In the genomic region with DNA sequence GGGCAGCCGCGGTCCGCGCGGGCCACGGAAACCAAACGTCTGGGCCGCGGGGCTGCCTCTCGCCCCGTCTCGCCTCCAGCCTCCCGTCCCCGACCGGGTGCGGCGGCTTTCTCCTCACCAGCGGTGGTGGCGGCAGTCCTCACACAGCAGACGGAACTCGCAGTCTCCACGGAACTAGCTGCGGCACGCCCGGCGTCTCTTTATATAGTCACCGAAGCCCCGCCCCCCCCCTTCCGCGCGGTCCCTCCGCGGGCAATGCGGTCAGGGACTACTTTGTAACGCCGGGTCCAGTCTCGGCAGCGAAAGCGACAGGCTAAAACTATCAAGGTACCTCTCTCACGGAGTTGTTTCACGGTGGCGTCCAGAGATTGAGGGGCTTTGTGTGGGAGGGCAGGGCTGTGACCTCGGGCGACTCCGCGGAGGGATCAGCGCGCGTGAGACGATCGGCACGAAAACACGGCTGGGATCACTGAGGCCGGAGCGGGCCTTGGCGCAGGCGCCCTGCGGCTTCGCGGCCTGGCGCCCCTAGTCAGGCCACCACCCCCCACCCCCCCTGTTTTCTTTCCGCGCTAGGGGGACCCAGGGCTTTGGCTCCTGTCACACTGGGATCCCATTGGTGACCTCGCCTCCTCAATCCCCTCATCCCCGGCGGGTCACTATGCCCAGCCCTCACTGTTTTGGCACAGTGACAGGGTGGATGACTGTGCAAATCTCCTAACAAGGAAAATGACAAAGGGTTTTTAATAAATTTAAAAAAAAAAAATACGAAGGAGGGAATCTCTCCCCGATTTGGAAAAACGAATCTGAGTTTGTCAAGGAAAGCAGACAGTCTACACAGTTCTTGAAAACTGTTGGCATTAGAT, we compare ENCODE assay signal across 8 mouse cellular contexts. TPM values are rescaled to one million over a fixed set of nuclear protein-coding genes. Genes with fewer than 3 reads are reported as not detected.
DNase-seq lines count a peak whose midpoint lies in the region; ATAC-seq and TF ChIP-seq lines count a peak whose summit lies in the region.

A gene (minus strand): TSS at position 624 of the 863 bp plus-strand sequence.

- ATAC-seq in forebrain, embryonic 16.5 days: peak; percentile 26
- ATAC-seq in lung, embryonic 14.5 days (ENCODE audit: insufficient read depth): peak; percentile 59
- peak; percentile 41 for ATAC-seq in neutrophil, adult 5-6 weeks (ENCODE audit: extremely low read depth, insufficient number of reproducible peaks, low FRiP score, poor library complexity, severe bottlenecking)

- H3K4me1 ChIP-seq in forebrain, embryonic 16.5 days (replicated peaks; ENCODE audit: control insufficient read depth, insufficient read depth, low read length): peaks cover 44% of the 10 kb centered on the region
- peaks cover 16% of the 10 kb centered on the region for H3K4me1 ChIP-seq in lung, embryonic 14.5 days (ENCODE audit: insufficient read depth)

- intact Hi-C loops in heart, postnatal 36 days (cut with DNase I): loop anchor here (2.0 kb wide), 1 partner anchor 15 kb away; no protein-coding TSS in a partner anchor

- peak; percentile 80 for DNase-seq in ES-CJ7 (ENCODE audit: low read depth, low spot score)
- peak; percentile 87 for DNase-seq in cerebellum, adult 11-12 months
- peak; percentile 91 to 94 for DNase-seq in heart, postnatal 36 days
- peak; percentile 83 to 86 for DNase-seq in layer of hippocampus, adult 2 months (ENCODE audit: low spot score in 2 of 2)
- DNase-seq in lung, embryonic 14.5 days: peak; percentile 94
- peak; percentile 86 for DNase-seq in testis, postnatal 14 days (ENCODE audit: low spot score)

- peak within 1 kb of the TSS; percentile 74 for H3K9ac ChIP-seq in forebrain, embryonic 16.5 days (replicated peaks; ENCODE audit: low read depth, low read length)
- peak within 1 kb of the TSS; percentile 99 for H3K9ac ChIP-seq in lung, embryonic 14.5 days

- peak within 1 kb of the TSS; percentile 94 for H3K4me3 ChIP-seq in forebrain, embryonic 16.5 days (replicated peaks; ENCODE audit: low read length)
- peak within 1 kb of the TSS; percentile 100 for H3K4me3 ChIP-seq in layer of hippocampus, adult 2 months
- H3K4me3 ChIP-seq in lung, embryonic 14.5 days (ENCODE audit: low read depth, low read length): peak within 1 kb of the TSS; percentile 100

- peaks cover 7% of the 10 kb centered on the region; the same call in 1 of the 2 replicates for H3K36me3 ChIP-seq in forebrain, embryonic 16.5 days (ENCODE audit: control insufficient read depth, insufficient read depth)
- H3K36me3 ChIP-seq in lung, embryonic 14.5 days (ENCODE audit: insufficient read depth): peaks cover 21% of the 10 kb centered on the region

- H3K4me2 ChIP-seq in forebrain, embryonic 16.5 days (ENCODE audit: low read length): peak within 1 kb of the TSS; percentile 85
- H3K4me2 ChIP-seq in lung, embryonic 14.5 days: peak within 1 kb of the TSS; percentile 80

- no peak for TF ChIP-seq CTCF in layer of hippocampus, adult 2 months (conservative IDR thresholded peaks at IDR 0.05)
- TF ChIP-seq CTCF in lung, embryonic 14.5 days (IDR thresholded peaks at IDR 0.05; ENCODE audit: low read depth): no peak

- H3K9me3 ChIP-seq in forebrain, embryonic 16.5 days (ENCODE audit: control insufficient read depth, low read length): no peaks in the 10 kb centered on the region
- H3K9me3 ChIP-seq in lung, embryonic 14.5 days (ENCODE audit: low read depth, low read length): no peaks in the 10 kb centered on the region

- no peaks in the 10 kb centered on the region for H3K27me3 ChIP-seq in forebrain, embryonic 16.5 days (replicated peaks; ENCODE audit: control insufficient read depth, insufficient read depth, low read length)
- H3K27me3 ChIP-seq in lung, embryonic 14.5 days (ENCODE audit: insufficient read depth, low read length): no peaks in the 10 kb centered on the region

- H3K27ac ChIP-seq in forebrain, embryonic 16.5 days (ENCODE audit: low read length): peak within 1 kb of the TSS; percentile 94
- H3K27ac ChIP-seq in layer of hippocampus, adult 2 months: peak within 1 kb of the TSS; percentile 100
- peak within 1 kb of the TSS; percentile 100 for H3K27ac ChIP-seq in lung, embryonic 14.5 days (ENCODE audit: low read depth)

- under 1% methylated on average over 67 of the region's 69 CpGs for WGBS in forebrain, embryonic 16.5 days
- WGBS in lung, embryonic 14.5 days: under 1% methylated on average over 69 of the region's 69 CpGs

RNA-seq across cellular contexts. Expression of the gene that starts here (rescaled TPM):
- 1,295 and 1,372 TPM in 2 replicates for polyA plus RNA-seq in forebrain, embryonic 16.5 days (2015; fragmentation: Nextera tagmentation; extraction: Ambion mirVana)
- 1,000 to 10,000 TPM in 1 of 2 experiments, 100 to 1,000 TPM in 1; 856 to 1,567 TPM for total RNA-seq in heart, postnatal 36 days (2021)
- total RNA-seq in layer of hippocampus, adult 2 months (2021): 100 to 1,000 TPM; 713 to 818 TPM
- 1,057 and 1,103 TPM in 2 replicates for polyA plus RNA-seq in lung, embryonic 14.5 days (2014; fragmentation: Nextera tagmentation; extraction: Ambion mirVana)
- 672 and 724 TPM in 2 replicates for total RNA-seq in neutrophil, adult 5-6 weeks (2017)

Comparison
In these comparisons a context has a peak if more than half of its experiments do, and no peak if none do; other contexts are left out.
1. Peak in every context shown above with its lines: DNase-seq, ATAC-seq, H3K4me3 ChIP-seq and H3K27ac ChIP-seq.